Mouse (Mus musculus) olfactory bulb, adult 2 months (tissue): Measurements from ENCODE around the gene Foxred1.

Experiments used
- CTCF ChIP-seq: fragments of 200-500 bp; IDR thresholded peaks from 2 replicates; pipeline ENCODE4 v1.5.1; 2012; ENCODE audit warnings: low read depth, mild to moderate bottlenecking, low read length, moderate library complexity; ENCODE audit not compliant: insufficient read depth
- POLR2A ChIP-seq: fragments of 200-500 bp; IDR thresholded peaks from 2 replicates; pipeline ENCODE4 v1.6.1; 2012; ENCODE audit warnings: mild to moderate bottlenecking, low read depth, low read length, moderate library complexity; ENCODE audit not compliant: insufficient read depth

- TF ChIP-seq CTCF (no peak), POLR2A (no peak)
Observed at GRCm38 (mm10) chr9:35194048-35194447, 16.8 kb downstream of the Foxred1 start.
